Mouse (Mus musculus) embryonic facial prominence, embryonic 11.5 days (tissue): ENCODE measurements around the gene Adcy10. TPM values are rescaled to one million over a fixed set of nuclear protein-coding genes. Genes with fewer than 3 reads are reported as not detected.
A peak's percentile ranks its signal among the peaks of the same experiment; 100 is the strongest.

ENCODE experiments used
- ATAC-seq: fragments of 200-750 bp; cut with Nextera tagmentation; replicated peaks from 2 replicates; pipeline ENCODE4 v1.8.0; 2017; ENCODE audit warnings: low read depth; ENCODE audit not compliant: insufficient number of reproducible peaks, low FRiP score, low TSS enrichment
- DNase-seq: peaks from one replicate; pipeline ENCODE4 v3.0.0-alpha.2; 2015; ENCODE audit warnings: low spot score
- H3K27ac ChIP-seq: fragments of 300-500 bp; sonication (generic); replicated peaks from 2 replicates; pipeline ENCODE4 v1.5.1; 2014; ENCODE audit warnings: mild to moderate bottlenecking, low read depth, low read length, control low read depth
- H3K27me3 ChIP-seq: fragments of 300-500 bp; sonication (generic); 2 replicates; pipeline ENCODE4 v1.6.1; 2014; ENCODE audit warnings: mild to moderate bottlenecking, low read length, moderate library complexity, mixed read lengths; ENCODE audit not compliant: control insufficient read depth, insufficient read depth
- H3K36me3 ChIP-seq: fragments of 300-500 bp; sonication (generic); replicated peaks from 2 replicates; pipeline ENCODE4 v1.6.1; 2014; ENCODE audit warnings: low read depth, mild to moderate bottlenecking, low read length, moderate library complexity, mixed read lengths; ENCODE audit not compliant: control insufficient read depth, insufficient read depth
- H3K4me1 ChIP-seq: fragments of 300-500 bp; sonication (generic); 2 replicates; pipeline ENCODE4 v1.6.1; 2014; ENCODE audit warnings: low read length, mixed read lengths; ENCODE audit not compliant: control insufficient read depth, insufficient read depth
- H3K4me2 ChIP-seq: fragments of 300-500 bp; sonication (generic); 2 replicates; pipeline ENCODE4 v1.6.1; 2014; ENCODE audit warnings: low read depth, mild to moderate bottlenecking, control low read depth, low read length, moderate library complexity
- H3K4me3 ChIP-seq: fragments of 300-500 bp; sonication (generic); 2 replicates; pipeline ENCODE4 v1.5.1; 2014; ENCODE audit warnings: low read depth, low read length, control low read depth
- H3K9ac ChIP-seq: fragments of 300-500 bp; sonication (generic); replicated peaks from 2 replicates; pipeline ENCODE4 v1.6.1; 2014; ENCODE audit warnings: mild to moderate bottlenecking, control low read depth, low read length
- H3K9me3 ChIP-seq: fragments of 300-500 bp; sonication (generic); replicated peaks from 2 replicates; pipeline ENCODE4 v1.6.1; 2016; ENCODE audit warnings: mild to moderate bottlenecking, low read length, inconsistent platforms, mixed read lengths; ENCODE audit not compliant: control insufficient read depth
- WGBS: fragments of 180-500 bp; shearing (Covaris S2); extraction: QIAGEN DNeasy Blood & Tissue Kit; methylation state at CpG from one replicate; pipeline ENCODE4 v1.1.7; 2014; 5-methylcytosine and 5-hydroxymethylcytosine counted together
- polyA plus RNA-seq: library from polyadenylated mRNA; unstranded; fragments of >200 nt; fragmentation: Nextera tagmentation; extraction: Ambion mirVana; gene quantifications from 2 replicates; pipeline ENCODE4 v1.2.1, GENCODE M21; 2014

Adcy10 gene
- polyA plus RNA-seq, 1 experiment from 2014 or later, result not detected

- no peak overlapping the region for H3K4me3 ChIP-seq
- no peak overlapping the region for H3K9ac ChIP-seq
- ATAC-seq, result no peak
- no peak overlapping the region for H3K4me2 ChIP-seq
- DNase-seq, result no peak
- H3K4me1 ChIP-seq, result no peaks in the 10 kb centered on the region
- 0 out of 2 replicates have a peak overlapping the region, but pooled peaks have one; percentile 35 for H3K27ac ChIP-seq
- no peaks in the 10 kb centered on the region for H3K27me3 ChIP-seq
- H3K36me3 ChIP-seq, result peaks cover 4% of the 10 kb centered on the region
- no peaks in the 10 kb centered on the region for H3K9me3 ChIP-seq
- 29% methylated on average over 9 of the region's 9 CpGs for WGBS
These were observed 125.5 kb downstream of the Adcy10 start for GRCm38 (mm10) chr1:165610321-165610999.

- ATAC-seq (no peak), DNase-seq (no peak)
- H3K9ac ChIP-seq, result no peak overlapping the region
- no peaks in the 10 kb centered on the region for H3K27me3 ChIP-seq
- H3K4me2 ChIP-seq, result no peak overlapping the region
- peaks cover 3% of the 10 kb centered on the region for H3K36me3 ChIP-seq
- no peak overlapping the region for H3K27ac ChIP-seq
- 55% methylated on average over 5 of the region's 5 CpGs for WGBS
- no peak overlapping the region for H3K4me3 ChIP-seq
- H3K9me3 ChIP-seq, result no peaks in the 10 kb centered on the region
- no peaks in the 10 kb centered on the region; the same call in 1 of the 2 replicates for H3K4me1 ChIP-seq
These were observed 127.7 kb downstream of the Adcy10 start for GRCm38 (mm10) chr1:165612714-165613113.

- WGBS, result 82% methylated on average over 4 of the region's 4 CpGs
- H3K9me3 ChIP-seq, result no peaks in the 10 kb centered on the region
- H3K36me3 ChIP-seq, result peaks cover 3% of the 10 kb centered on the region
- ATAC-seq, result no peak
- H3K4me2 ChIP-seq, result no peak overlapping the region
- H3K4me3 ChIP-seq, result no peak overlapping the region
- H3K27ac ChIP-seq, result no peak overlapping the region
- H3K4me1 ChIP-seq, result no peaks in the 10 kb centered on the region; the same call in 1 of the 2 replicates
- no peaks in the 10 kb centered on the region for H3K27me3 ChIP-seq
- H3K9ac ChIP-seq, result no peak overlapping the region
- no peak for DNase-seq
These were observed 128.9 kb downstream of the Adcy10 start for GRCm38 (mm10) chr1:165613926-165614325.

- 94% methylated on average over 3 of the region's 3 CpGs for WGBS
- H3K4me2 ChIP-seq, result no peak overlapping the region
- H3K27me3 ChIP-seq, result no peaks in the 10 kb centered on the region
- DNase-seq, result no peak
- ATAC-seq, result no peak
- H3K36me3 ChIP-seq, result peaks cover 3% of the 10 kb centered on the region
- H3K27ac ChIP-seq, result no peak overlapping the region
- no peak overlapping the region for H3K9ac ChIP-seq
- H3K4me3 ChIP-seq, result no peak overlapping the region
- no peaks in the 10 kb centered on the region for H3K9me3 ChIP-seq
- no peaks in the 10 kb centered on the region; the same call in 1 of the 2 replicates for H3K4me1 ChIP-seq
These were observed 129.8 kb downstream of the Adcy10 start for GRCm38 (mm10) chr1:165614793-165615192.

- no peak overlapping the region for H3K4me3 ChIP-seq
- H3K36me3 ChIP-seq, result peaks cover 3% of the 10 kb centered on the region
- H3K9me3 ChIP-seq, result no peaks in the 10 kb centered on the region
- no peaks in the 10 kb centered on the region for H3K27me3 ChIP-seq
- no peaks in the 10 kb centered on the region; the same call in 1 of the 2 replicates for H3K4me1 ChIP-seq
- no peak overlapping the region for H3K9ac ChIP-seq
- ATAC-seq (no peak), DNase-seq (peak; percentile 24)
- no peak overlapping the region for H3K27ac ChIP-seq
- 28% methylated on average over 7 of the region's 7 CpGs for WGBS
- H3K4me2 ChIP-seq, result no peak overlapping the region
These were observed 131.7 kb downstream of the Adcy10 start for GRCm38 (mm10) chr1:165616652-165617051.

- DNase-seq, result peak; percentile 24
These were observed 132.3 kb downstream of the Adcy10 start for GRCm38 (mm10) chr1:165617166-165617891.

GRCm38 (mm10) chr1:165618201-165618624 is 133.2 kb downstream of the Adcy10 start:
- peaks cover 3% of the 10 kb centered on the region for H3K36me3 ChIP-seq
- 0 out of 2 replicates have a peak overlapping the region, but pooled peaks have one; percentile 20 for H3K27ac ChIP-seq
- H3K4me3 ChIP-seq, result no peak overlapping the region
- no peaks in the 10 kb centered on the region for H3K27me3 ChIP-seq
- no peaks in the 10 kb centered on the region; the same call in 1 of the 2 replicates for H3K4me1 ChIP-seq
- DNase-seq (no peak), ATAC-seq (no peak)
- no peak overlapping the region for H3K9ac ChIP-seq
- 66% methylated on average over 9 of the region's 9 CpGs for WGBS
- H3K4me2 ChIP-seq, result no peak overlapping the region
- H3K9me3 ChIP-seq, result no peaks in the 10 kb centered on the region

More at GRCm38 (mm10) chr1:165617166-165617891, 132.3 kb downstream of the Adcy10 start:
- no peaks in the 10 kb centered on the region for H3K27me3 ChIP-seq
- WGBS, result 13% methylated on average over 15 of the region's 15 CpGs
- H3K4me2 ChIP-seq, result no peak overlapping the region
- no peak overlapping the region for H3K9ac ChIP-seq
- no peak for ATAC-seq
- H3K4me3 ChIP-seq, result no peak overlapping the region
- H3K4me1 ChIP-seq, result no peaks in the 10 kb centered on the region; the same call in 1 of the 2 replicates
- H3K36me3 ChIP-seq, result peaks cover 3% of the 10 kb centered on the region
- H3K27ac ChIP-seq, result no peak overlapping the region
- no peaks in the 10 kb centered on the region for H3K9me3 ChIP-seq

- Histone ChIP-seq H3K4me1 (no peaks in the 10 kb centered on the region), H3K4me3 (no peak overlapping the region), H3K27ac (no peak overlapping the region), H3K4me2 (no peak overlapping the region), H3K36me3 (no peaks in the 10 kb centered on the region), H3K9me3 (no peaks in the 10 kb centered on the region), H3K27me3 (no peaks in the 10 kb centered on the region), H3K9ac (no peak overlapping the region)
- DNase-seq, result no peak
- no peak for ATAC-seq
- 89% methylated on average over 5 of the region's 5 CpGs for WGBS
These were observed 140.1 kb downstream of the Adcy10 start for GRCm38 (mm10) chr1:165625058-165625457.
